Mouse (Mus musculus): ENCODE measurements around the gene Slc16a1. TPM values are rescaled to one million over a fixed set of nuclear protein-coding genes. Genes with fewer than 3 reads are reported as not detected.

Gene Slc16a1
- polyA plus RNA-seq (2012; rRNA removed), result 15.1 and 15.2 TPM in 2 replicates

DNA sequence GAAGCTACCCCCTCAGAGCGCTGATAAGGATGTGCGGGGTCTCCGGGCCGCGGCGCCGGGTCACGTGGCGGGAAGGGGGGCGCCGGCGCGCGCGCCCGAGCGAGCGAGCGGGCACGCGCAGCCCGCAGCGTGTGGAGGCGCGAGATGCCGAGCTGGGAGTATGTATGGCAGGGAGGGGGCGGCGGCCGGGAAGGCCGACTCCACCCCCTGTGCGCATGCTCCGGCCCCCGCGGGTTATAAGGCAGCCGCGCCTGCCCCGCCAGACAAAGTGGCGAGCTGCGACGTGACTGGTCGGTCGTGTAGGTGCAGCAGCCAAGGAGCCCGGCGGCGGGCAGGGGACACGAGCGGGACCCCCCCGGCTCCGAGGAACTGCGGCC, at the start of gene Slc16a1:
Slc16a1 (plus strand) TSS at position 266 of the 377 bp plus-strand sequence.

Other genes with a start within 250 kb of the Slc16a1 start
- gene Lrig2, start 126.8 kb upstream of the Slc16a1 start, polyA plus RNA-seq (2012; rRNA removed), result 1.8 and 1.9 TPM in 2 replicates
- gene Ppm1j, start 142.4 kb downstream of the Slc16a1 start, polyA plus RNA-seq (2012; rRNA removed), result 6.0 and 8.5 TPM in 2 replicates
- gene Fam19a3, start 143.2 kb downstream of the Slc16a1 start, polyA plus RNA-seq (2012; rRNA removed), result 0.10 and 0.13 TPM in 2 replicates
- 54.4 and 72.2 TPM in 2 replicates for gene Rhoc, start 149.7 kb downstream of the Slc16a1 start, polyA plus RNA-seq (2012; rRNA removed)
- gene Mov10, start 179.9 kb downstream of the Slc16a1 start, polyA plus RNA-seq (2012; rRNA removed), result 2.8 and 4.2 TPM in 2 replicates
- 1.9 and 2.3 TPM in 2 replicates for gene St7l, start 225.3 kb downstream of the Slc16a1 start, polyA plus RNA-seq (2012; rRNA removed)
- 5.6 and 7.2 TPM in 2 replicates for gene Capza1, start 225.8 kb downstream of the Slc16a1 start, polyA plus RNA-seq (2012; rRNA removed)

All from stomach, adult 2 months (tissue).